Mouse (Mus musculus) cerebellum, adult 9-10 months (tissue): ENCODE results near the gene Tecpr2.
"Not testable (repeated sequence)": the region's sequence is repeated elsewhere in the genome, so short reads cannot be mapped to it uniquely, and the experiment has no call there.

Experiments used
- DNase-seq: peaks from one replicate; pipeline ENCODE4 v3.0.0; 2022

Tecpr2 gene

GRCm38 (mm10) chr12:110889036-110890020 is at the start of gene Tecpr2, which contains the start of gene Cinp:
Tecpr2 (plus strand) TSS chr12:110889264.
Cinp (minus strand) TSS chr12:110889145.
- DNase-seq, result peak; percentile 98

- DNase-seq, result peak; percentile 95
Observed at GRCm38 (mm10) chr12:110840348-110841198, 48.5 kb upstream of the Tecpr2 start, which contains the start of gene Mok. Mok (minus strand) TSS chr12:110840939.

DNA sequence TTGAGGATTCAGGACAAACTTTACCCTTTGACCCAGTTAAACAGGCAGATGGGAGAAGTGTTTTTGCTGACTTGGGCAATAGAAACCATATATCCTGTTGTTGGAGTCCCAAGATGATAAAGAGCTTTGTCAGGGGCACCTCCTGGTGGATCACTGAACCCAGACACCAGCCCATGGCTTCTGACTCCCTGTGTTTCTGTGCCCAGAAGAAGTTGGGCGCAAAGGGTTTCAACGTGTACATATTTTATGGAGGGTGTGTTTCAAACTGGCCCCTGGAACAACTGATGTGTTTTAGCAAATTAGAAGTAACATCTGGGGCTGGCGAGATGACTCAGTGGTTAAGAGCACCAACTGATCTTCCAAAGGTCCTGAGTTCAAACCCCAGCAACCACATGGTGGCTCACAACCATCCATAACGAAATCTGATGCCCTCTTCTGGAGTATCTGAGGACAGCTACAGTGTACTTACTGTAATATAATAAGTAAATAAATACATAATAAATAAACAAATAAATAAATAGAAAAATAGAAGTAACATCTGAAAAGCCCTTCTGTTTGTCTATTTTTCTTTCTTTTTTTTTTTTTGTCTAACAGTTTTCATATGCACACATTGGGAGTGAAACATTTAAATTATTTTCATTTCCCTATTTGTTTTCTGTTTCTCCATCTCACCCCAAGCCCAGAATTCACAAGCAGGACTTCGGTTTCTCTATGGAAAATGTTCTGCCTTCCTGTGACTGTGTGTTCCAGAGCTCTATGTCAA is 47.2 kb upstream of the Tecpr2 start:
- DNase-seq, result no peak

DNA sequence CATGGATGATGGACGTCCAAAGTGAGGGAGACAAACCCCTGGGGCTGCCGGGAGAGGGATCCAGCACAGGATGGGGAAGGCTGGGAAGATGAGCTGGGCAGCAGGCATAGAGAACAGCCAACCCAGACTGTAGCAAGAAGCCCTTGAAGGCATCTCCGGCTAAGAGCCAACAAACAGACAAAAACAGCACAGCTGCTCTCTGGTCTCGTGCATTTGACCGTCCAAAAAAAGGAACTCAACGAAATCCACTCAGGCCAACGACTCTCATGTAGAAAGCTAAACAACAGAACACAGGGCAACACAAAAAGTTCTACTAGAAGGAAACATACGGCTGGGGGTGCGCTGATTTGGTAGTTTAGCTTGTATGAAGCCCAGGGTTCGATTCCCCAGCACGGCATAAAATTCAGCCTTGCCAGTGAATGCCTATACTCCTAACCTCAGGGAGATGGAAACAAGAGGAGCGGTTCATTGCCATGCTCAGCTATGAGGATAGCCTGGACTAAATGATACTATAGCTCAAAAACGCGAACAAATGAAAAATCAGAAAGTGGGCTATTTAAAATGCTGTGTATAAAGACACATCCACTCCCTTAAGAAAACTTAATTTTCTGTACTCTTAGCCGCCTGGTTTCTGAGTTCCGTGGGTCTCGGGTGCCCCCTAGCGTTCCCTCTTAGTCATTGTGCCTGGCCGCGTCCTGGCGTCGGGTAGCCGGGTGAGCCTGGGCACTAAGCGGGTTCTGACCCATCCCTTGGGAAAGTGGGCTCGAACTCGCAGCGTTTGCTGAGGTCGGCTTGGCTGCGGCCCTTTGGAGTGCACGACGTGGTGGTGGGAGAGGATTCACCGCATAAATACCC is 45.6 kb upstream of the Tecpr2 start:
- peak; percentile 88 for DNase-seq

DNA sequence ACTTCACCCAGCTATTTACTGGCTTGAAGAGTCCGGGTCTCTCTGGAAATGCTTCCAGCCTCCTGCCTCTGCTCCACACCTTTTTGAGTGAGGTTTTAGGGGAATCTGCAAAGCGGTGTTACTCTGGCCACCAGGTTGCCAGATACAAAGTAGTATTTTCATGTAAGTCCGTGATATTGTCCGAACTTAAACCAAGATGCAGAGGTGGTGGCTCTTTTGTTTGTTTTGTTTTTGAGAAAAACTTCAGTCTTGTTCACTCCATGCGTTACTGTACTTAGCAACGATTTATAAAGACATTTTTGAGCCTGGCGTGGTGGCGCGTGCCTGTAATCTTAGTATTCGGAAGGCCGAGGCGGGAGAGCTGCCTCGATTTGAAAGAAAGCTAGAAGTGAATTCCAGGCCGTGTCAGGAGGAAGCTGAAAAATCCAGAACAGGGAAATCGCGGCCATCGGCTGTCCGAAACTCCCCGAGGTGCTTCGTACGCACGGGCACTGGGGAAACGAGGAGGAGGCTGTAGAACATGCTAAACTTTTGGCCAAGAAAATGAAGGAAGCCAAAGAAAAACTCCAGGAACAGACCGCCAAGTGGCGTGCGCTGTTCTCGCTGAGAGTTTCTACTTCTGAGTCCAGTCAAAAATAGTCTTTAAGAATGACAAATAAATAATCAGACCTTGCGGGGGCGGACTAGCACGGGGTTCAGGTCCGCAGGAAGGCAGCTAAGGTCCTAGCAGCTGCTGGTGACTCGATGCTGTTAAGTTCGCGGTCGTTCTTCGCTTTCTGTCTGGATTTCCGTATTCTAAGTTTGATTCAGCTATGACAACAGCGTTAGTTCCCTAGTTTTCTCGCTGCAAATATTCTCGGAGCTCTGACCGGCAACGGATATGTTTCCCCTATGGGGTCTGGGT is 44.6 kb upstream of the Tecpr2 start:
- DNase-seq, result peak; percentile 49

DNA sequence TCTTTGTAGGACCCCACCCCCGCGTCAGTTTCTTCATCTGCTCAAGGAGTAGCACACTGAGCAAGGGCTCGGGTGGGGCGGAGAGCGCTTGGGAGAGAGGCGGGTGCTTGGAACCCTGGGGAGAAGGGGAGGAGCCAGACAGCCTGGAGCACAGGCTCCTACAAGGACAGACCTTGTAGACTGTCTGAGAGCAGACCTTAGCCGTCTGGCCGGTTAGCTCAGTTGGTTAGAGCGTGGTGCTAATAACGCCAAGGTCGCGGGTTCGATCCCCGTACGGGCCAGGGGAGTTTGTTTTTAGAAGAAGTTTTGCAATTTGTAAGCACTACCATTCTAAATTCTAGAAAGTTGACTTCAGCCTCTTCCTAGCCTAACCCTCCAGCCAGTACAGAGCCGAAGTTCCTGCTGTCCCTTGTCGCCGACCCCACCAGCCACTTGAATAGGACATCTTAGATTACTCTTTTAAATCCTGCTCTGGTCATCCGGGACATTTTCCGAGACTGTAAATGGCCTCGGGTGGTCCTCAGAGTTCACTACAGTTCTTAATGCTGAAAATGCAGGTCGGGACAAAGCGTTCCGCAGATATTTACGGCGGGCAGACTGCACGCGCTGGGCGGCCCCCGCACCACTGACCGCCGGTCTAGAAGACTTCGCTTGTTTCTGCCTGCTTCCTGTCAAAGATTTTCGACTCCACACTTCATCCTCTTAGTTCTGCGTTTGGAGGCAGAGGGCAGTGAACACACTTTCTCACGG is 43.8 kb upstream of the Tecpr2 start:
- DNase-seq, result peak; percentile 89

DNA sequence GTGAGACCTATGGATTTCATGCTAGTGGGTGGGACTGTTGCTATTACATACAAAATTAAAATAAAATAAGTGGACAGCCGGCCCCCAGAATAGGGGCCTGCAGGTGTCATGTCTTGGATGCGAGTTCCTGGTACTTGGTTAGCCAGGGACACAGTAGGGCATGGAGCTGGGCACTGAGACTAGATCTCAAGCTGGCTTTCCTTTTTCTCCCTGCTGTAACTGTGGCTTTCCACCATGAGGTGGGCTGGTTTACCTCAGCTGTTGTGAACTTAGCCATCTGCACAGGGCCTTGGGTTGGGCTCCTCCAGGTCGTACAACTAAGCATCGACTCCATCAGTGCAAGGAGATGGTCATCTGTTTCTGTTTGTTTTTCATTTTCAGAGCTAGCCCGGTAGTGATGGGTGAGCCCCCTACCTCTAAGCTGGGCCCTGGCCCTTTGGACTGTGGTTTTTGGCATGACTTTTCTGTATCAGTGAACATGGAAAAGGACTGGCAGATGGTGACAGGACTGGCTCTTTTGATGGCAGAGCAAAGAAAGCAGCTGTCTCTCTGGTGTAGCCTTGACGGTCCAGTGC is 42.8 kb upstream of the Tecpr2 start:
- no peak for DNase-seq

- DNase-seq, result peak; percentile 87
Observed at GRCm38 (mm10) chr12:110850010-110850928, 38.8 kb upstream of the Tecpr2 start, which contains the start of gene Zfp839. Zfp839 (plus strand) TSS chr12:110850253.

- DNase-seq, result no peak
Observed at GRCm38 (mm10) chr12:110850929-110851256, 38.2 kb upstream of the Tecpr2 start.

DNA sequence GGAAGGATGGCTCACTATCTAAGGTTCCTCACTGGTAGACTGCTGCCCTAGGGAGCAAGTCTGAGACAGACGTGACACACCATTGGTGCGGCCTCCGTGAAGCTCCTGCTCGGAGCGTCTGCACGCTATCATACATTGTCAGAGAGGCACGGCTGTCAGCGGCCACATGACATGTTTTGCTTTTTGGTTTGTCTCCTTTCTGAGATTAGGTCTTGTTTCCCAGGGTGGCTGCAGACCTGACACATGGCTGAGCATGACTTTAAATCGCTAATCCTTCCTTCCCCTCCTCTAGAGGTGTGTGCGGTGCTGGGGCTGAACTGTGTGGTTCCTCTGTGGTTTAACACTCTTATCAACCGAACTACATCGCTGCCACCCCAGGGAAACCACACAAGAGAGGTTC is 37.6 kb upstream of the Tecpr2 start:
- DNase-seq, result peak; percentile 34

- peak; percentile 14 for DNase-seq
Observed at GRCm38 (mm10) chr12:110851923-110852322, 37.1 kb upstream of the Tecpr2 start.

- DNase-seq, result peak; percentile 9
Observed at GRCm38 (mm10) chr12:110854786-110855737, 34.0 kb upstream of the Tecpr2 start.

DNA sequence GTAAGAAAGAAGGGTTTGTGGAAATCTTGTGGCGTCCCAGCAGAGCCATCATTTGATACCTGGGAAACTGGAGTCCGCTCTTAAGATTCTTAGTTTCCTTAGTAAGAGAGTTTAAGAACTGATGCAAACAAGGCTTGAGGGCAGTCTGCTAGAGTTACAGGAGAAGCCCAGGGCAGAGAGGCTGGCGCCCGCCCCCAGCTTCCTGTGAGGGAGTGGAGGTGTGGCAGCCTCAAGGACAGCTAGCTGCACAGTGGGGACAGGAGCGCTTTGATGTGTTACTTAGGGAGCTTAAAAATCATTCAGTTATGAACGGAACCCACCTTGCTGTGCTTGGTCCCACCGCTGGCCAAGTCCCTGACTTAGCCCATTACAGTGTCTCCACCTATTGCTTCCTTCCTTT is 31.9 kb upstream of the Tecpr2 start:
- no peak for DNase-seq

- DNase-seq, result not testable (repeated sequence)
Observed at GRCm38 (mm10) chr12:110858681-110859080, 30.4 kb upstream of the Tecpr2 start.

DNA sequence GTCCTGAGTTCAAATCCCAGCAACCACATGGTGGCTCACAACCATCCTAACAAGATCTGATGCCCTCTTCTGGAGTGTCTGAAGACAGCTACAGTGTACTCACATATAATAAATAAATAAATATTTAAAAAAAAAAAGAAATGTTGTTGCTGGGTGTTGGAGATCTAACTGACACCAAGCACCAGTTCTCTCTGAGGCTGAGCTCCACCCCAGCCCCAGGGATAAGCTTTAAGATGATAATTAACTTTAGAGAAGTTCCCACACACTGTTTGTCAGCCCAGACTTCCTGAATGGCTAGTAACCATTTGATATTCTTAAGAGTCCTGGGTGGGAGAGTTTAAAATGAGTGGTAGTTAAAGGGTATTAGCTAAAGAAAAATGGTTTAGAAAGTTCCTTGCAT is 28.8 kb upstream of the Tecpr2 start:
- DNase-seq, result no peak

- DNase-seq, result no peak
Observed at GRCm38 (mm10) chr12:110861256-110861655, 27.8 kb upstream of the Tecpr2 start.

DNA sequence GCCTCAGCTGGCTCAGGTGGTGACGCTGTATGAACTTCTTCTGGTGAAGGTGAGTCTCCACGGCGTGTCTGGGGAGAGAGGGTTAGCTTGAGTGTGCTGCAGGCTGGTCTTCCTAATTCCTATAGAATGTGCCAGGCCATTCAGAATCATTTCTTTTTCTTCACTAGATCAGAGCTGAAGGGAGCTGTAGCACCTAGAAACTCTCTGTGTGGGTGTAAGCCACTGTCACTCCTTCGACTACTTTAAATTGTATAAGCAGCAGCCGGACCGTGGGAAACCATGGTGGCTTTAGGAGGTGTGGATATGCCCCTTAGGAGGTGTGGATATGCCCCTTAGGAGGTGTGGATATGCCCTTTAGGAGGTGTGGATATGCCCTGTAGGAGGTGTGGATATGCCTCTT is 25.1 kb upstream of the Tecpr2 start:
- no peak for DNase-seq
